Mouse (Mus musculus) stomach, postnatal 0 days (tissue): Measurements from ENCODE around the gene Tmem165.

Source experiments
- CTCF ChIP-seq: IDR thresholded peaks from 2 replicates; pipeline ENCODE4 v1.5.1; 2016; ENCODE audit warnings: antibody characterized with exemption, low read depth, mild to moderate bottlenecking, moderate library complexity
- EP300 ChIP-seq: optimal IDR thresholded peaks from 2 replicates; pipeline ENCODE3; 2016; ENCODE audit warnings: antibody characterized with exemption

DNA sequence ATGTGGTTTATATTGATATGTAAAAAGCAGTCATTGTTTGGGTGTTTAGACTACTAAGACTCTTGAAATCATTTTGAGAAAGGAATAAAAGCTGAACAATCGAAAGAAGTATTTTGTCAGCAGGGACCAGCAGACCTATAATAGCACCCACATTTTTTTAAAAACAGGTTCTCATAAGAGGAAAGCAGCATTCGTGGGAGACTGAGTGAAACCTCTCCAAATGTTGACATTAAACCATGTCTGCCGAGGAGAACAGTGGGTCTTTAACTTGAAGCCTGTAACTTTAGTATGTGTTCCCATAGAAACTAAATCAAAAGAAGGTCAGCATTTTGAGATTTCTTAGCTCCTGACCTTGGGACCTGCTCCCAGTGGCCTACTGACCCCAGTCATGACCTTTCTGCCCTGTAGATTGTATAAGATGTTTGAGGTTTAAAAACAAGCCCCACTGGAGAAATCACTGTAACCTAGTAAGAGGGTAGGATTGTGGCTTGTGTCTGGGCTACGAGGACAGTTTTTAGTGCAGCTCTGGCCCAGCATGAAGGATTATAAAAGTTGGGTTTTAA lies 19.8 kb upstream of the Tmem165 start:
- TF ChIP-seq EP300 (no peak), CTCF (no peak)
